Mouse (Mus musculus) cerebellum, postnatal 4 days (tissue): Measurements from ENCODE around the gene Auts2.

Experiments
- DNase-seq, 2 experiments: peaks; one replicate each; pipeline ENCODE4 v3.0.0; 2022; ENCODE audit warnings: low spot score in 2 of 2, mixed read lengths in 1 of 2

Gene Auts2

GRCm38 (mm10) chr5:132008703-132009222, 534.4 kb downstream of the Auts2 start:
- no peak for DNase-seq

DNA sequence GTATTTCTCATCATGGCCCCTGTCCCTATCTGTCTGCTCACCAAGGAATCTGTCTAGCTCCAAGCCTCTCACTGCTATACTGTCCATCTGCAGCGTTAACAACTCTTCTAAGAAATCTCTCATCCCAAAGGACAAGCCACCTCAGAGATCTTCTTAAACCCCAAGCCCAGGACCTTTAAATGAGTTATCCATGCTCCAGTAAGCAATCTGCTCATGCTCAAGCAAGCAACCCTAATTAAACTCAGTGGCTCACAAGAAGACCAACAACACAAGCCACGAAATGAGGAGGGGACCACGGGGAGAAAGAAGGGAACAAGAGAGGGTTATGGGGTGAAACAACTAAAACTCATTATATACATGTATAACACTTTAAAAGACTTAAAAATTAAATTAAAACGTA, 535.2 kb downstream of the Auts2 start:
- DNase-seq: no peak

DNA sequence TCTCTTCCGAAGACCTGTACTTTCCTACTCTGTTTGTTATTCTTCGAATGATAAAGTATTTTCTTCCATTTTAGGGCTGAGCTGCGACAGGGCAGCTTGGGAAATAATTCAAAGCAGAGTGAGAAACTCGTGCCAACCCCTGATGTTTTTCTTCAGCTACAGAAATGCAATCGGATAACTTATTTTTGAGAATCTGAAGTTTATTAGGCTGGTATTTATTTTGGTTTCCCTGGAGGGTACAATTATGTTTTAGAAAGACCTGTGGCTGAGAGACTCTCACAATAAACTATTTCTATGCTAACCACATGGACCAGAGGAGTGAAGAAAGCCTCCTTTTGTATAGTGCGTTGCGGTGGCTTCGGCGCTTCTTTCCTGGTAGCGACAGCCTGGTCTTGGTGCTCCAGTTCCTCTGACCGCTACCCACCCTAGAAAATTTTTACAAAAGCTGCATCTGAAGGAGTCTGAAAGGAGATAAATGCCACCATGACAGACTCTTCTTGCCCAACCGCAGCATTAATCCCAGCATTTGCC, 550.4 kb downstream of the Auts2 start:
- no peak for DNase-seq

DNA sequence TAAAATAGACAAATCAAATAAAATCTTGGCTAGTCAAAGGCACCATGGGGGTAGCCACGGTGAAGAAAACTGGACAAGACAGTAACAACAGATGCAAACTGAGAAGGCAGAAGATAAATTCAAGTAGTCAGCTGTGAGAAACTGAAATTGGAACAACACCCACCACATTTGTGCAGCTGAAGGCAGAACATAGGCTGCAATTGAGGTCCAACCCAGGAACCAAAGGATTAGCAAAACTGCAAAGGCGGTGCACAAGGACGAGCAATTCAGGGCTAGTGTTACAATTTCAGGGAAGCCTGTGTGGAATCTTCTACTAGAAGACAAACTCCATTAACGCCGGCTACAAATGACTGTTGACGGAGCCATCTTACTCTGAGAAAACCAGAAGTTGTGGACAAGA, 550.9 kb downstream of the Auts2 start:
- DNase-seq: no peak

GRCm38 (mm10) chr5:131990532-131990931, 552.6 kb downstream of the Auts2 start:
- DNase-seq: no peak

- DNase-seq: no peak
Measured at GRCm38 (mm10) chr5:131981451-131981850, 561.7 kb downstream of the Auts2 start.

DNA sequence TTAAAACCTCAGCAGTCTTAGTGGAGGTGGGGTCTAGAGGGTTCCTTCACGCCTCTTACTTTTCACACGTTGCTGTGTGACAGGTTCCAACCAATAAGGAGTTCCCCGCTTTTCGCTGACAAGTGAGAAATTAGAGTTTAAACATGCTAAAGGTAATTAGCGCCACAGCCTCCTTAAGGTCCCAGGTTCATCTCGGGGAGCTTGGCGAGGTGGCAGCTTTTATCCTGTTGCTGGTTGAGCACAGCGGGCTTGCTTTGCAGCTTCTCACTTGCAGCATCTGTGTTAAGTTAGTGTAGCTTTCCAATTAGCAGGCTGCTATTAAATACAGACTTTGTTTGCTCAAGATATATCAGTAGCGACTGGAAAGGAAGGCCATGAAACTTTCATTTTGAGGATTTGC, 564.2 kb downstream of the Auts2 start:
- DNase-seq: no peak

- no peak for DNase-seq
Measured at GRCm38 (mm10) chr5:131977497-131977896, 565.6 kb downstream of the Auts2 start.

DNA sequence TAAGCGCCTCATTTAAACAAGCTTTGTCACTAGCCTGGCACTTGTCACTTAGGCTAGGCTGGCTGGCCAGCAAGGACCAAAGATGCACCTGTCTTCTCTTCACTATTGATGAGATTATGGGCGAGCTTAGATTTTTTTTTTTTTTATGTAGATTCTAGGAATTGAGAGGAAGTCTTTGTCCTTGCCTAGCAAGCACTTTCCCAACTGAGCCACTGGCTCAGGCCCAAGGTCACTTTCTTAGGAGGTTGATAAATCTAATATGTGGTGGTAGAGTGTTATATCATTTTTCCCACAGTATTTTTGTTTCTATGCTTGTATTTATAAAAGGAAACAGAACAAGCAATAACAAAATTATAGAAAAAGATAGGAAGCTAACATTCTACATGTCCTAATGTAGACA, 571.2 kb downstream of the Auts2 start:
- DNase-seq: no peak

DNA sequence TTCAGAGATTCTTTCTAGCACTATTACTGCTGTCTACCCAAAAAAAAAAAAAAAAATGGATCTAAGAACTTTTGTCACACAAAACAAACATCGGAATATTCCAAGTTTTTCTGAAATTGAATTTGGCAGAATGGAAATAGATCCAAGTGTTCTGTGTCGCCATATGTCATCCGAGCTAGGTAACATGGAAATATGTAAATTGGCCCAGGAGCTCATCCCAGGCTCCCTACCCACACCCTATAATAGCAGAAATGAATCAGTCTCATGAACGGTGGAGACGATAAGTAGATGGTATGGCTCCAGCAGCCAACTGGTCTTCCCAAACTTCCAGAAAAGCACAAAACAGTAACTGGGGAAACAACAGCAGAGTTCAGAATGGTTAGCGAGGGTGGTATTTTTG, 577.6 kb downstream of the Auts2 start:
- DNase-seq: no peak

- DNase-seq: no peak
Measured at GRCm38 (mm10) chr5:131963565-131963964, 579.6 kb downstream of the Auts2 start.

- no peak for DNase-seq
Measured at GRCm38 (mm10) chr5:131961859-131962258, 581.3 kb downstream of the Auts2 start.

- no peak for DNase-seq
Measured at GRCm38 (mm10) chr5:131960432-131960831, 582.7 kb downstream of the Auts2 start.

GRCm38 (mm10) chr5:131956998-131957397, 586.1 kb downstream of the Auts2 start:
- no peak for DNase-seq

GRCm38 (mm10) chr5:131956090-131956489, 587.1 kb downstream of the Auts2 start:
- DNase-seq: no peak

DNA sequence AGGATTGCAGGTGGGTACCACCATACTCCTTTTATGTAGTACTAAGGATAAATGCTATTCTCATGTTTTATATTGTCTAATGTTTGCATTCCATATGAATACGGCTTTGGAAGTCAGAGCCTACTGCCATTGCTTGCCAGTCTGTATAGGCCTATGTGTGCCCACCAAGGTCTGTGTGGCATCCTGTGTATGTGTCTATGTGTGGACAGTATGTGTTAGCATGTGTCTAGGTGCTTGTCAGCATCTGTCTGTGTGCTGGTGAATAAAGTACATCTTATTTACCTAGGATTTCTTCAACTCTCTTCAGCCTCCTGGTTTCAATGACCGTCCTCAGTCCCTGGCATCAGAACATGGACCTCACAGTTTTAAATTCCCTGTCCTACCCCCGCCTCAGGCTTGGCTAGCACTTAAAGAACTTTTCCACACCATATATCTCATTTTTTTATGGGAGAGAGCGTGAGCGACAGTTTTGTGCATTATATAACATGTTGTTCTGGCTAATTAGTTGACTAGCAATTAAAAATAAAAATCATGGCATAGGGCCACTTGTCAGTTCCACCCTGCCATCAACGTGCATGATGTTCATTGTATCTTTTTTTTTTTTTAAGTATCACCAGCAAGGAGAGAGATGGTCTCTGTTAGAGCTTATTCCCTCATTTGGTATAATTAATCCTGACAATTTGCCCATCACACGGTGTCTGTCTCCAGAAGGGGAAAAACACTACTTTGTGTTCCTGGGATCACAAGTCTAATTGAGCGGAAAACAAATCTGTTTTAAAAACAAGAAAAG, 587.7 kb downstream of the Auts2 start:
- DNase-seq: no peak

DNA sequence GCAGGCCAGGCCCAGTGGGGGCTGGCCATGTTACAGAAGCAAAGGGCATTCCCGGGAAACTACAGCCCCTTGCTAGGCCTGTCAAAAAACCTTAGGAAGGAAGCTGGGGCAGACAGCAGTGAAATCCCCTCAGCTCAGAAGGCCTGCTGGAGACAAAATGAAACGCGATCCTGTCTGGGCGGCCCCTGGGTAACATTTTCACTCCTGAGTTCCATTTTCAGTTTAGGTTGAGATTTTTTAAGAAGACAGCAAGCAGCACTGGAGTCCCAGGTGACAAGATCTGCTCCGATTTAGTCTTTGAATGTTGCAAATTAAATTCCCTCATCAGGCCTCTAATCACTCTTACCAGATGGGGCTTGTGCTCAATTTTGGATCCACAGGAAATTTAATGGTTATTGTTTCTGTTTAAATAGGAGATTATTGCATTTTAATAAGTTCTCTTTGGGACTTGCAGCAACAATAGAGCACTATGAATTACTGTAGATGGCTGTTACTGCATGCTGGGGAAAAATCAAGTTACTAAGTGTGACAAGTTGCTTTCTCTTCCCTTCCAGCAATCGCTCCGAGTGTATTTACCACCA, 594.5 kb downstream of the Auts2 start:
- no peak for DNase-seq

- DNase-seq: no peak
Measured at GRCm38 (mm10) chr5:131946801-131947200, 596.3 kb downstream of the Auts2 start.

DNA sequence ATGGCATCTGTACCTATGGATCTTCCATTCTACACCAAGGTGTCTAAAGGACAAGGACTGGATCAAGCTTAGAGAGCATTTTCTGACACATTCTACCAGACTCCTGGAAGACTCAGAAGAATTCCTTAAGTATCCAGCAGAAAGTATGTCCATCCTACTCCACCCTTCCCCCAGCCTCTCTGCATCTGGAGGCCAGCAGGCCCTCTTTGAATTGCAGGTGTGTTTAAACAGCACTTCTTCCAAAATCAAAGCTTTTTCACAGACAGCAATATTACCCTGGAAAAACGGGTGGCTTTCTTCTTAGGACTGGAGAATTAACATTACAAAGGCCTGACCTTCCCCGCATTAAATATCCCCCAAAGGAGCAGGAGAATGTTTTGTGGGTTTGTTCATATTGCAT, 598.4 kb downstream of the Auts2 start:
- no peak for DNase-seq

DNA sequence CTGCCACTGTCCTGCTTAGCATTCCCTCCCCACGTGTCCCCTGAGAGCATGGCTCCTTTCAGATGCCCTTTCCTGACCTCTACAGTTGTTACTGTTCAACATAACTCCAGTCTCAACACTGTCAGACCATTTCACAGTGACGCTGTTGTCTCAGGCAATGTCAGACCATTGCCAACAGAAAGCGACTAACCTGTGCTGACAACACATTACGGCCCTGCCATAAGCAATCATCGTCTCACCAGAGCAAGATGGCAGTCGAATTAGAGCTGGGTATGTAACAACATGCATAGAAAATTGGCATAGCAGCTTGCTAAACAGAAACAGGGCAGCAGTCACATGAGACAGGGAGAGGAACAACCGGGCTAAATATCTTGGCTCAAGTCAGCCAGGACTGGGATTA, 614.4 kb downstream of the Auts2 start:
- no peak for DNase-seq

DNA sequence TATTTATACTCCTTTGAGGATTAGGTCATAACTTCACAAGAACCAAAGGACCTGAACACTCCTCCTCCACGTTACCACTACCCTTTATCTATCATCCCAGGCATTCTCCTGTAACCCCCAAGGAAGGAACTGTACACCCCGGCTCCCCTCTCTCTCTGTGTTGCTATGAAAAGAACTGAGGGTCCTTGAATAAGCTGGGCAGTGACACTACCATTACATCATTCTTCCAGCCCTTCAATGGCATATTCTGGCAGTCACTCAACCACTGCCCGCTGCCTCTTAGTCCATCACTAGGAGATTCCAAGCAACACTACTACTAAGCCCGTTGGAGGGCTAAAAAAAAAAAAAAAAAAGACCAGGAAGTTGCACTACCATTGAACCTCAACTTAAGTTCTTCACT, 620.4 kb downstream of the Auts2 start:
- no peak for DNase-seq

GRCm38 (mm10) chr5:131922118-131922517, 621.0 kb downstream of the Auts2 start:
- no peak for DNase-seq
